Mouse (Mus musculus) left cerebral cortex, postnatal 25 days (tissue): Measurements from ENCODE around the gene Agrn. TPM values are rescaled to one million over a fixed set of nuclear protein-coding genes. Genes with fewer than 3 reads are reported as not detected.

Experiments used
- DNase-seq, 2 experiments: peaks; one replicate each; pipeline ENCODE4 v3.0.0; 2022; ENCODE audit warnings: low spot score in 2 of 2, mixed read lengths in 1 of 2
- intact Hi-C: fragments of 180-260 bp; cut with DNase I; formaldehyde crosslinking; loops from one replicate; pipeline ENCODE4 v1.15.1; 2025
- total RNA-seq, 2 experiments: library from RNA; stranded (reverse); gene quantifications; 2 replicates each; pipeline ENCODE4 v1.2.3; 2021

Agrn gene
- total RNA-seq: 100 to 1,000 TPM; 143 to 149 TPM

- DNase-seq: peak in 1 of 2 experiments; percentile 59
- intact Hi-C loops: no loop called here
Measured at GRCm38 (mm10) chr4:156197131-156197828, at the start of gene Agrn. Gene Agrn (minus strand): TSS chr4:156197488.

- intact Hi-C loops: no loop called here
- no peak for DNase-seq
Measured at GRCm38 (mm10) chr4:156236651-156237447, 39.6 kb upstream of the Agrn start.

GRCm38 (mm10) chr4:156235808-156236533 is 38.7 kb upstream of the Agrn start, which contains the start of gene Noc2l:
Gene Noc2l (plus strand): TSS chr4:156236010.
- peak; percentile 91 to 92 for DNase-seq
- intact Hi-C loops: no loop called here

- no peak for DNase-seq
- intact Hi-C loops: no loop called here
Measured at GRCm38 (mm10) chr4:156235360-156235770, 38.1 kb upstream of the Agrn start.

GRCm38 (mm10) chr4:156234701-156235213 is 37.5 kb upstream of the Agrn start, which contains the start of gene Plekhn1:
Gene Plekhn1 (minus strand): TSS chr4:156234857.
- peak; percentile 75 to 79 for DNase-seq
- intact Hi-C loops: no loop called here

- intact Hi-C loops: no loop called here
Measured at GRCm38 (mm10) chr4:156234021-156234501, 36.8 kb upstream of the Agrn start.

GRCm38 (mm10) chr4:156228393-156229024 is 31.2 kb upstream of the Agrn start:
- intact Hi-C loops: loop anchor here (2.0 kb wide), 1 partner anchor 24 kb away; no protein-coding TSS in a partner anchor

More at GRCm38 (mm10) chr4:156234021-156234501, 36.8 kb upstream of the Agrn start:
- DNase-seq: no peak

GRCm38 (mm10) chr4:156227752-156228392 is 30.6 kb upstream of the Agrn start:
- intact Hi-C loops: loop anchor here (2.0 kb wide), 1 partner anchor 23 kb away; no protein-coding TSS in a partner anchor
- no peak for DNase-seq

More at GRCm38 (mm10) chr4:156228393-156229024, 31.2 kb upstream of the Agrn start:
- DNase-seq: peak in 1 of 2 experiments; percentile 78

GRCm38 (mm10) chr4:156224276-156224675 is 27.0 kb upstream of the Agrn start:
- intact Hi-C loops: no loop called here
- no peak for DNase-seq

- intact Hi-C loops: no loop called here
- DNase-seq: no peak
Measured at GRCm38 (mm10) chr4:156219936-156220335, 22.6 kb upstream of the Agrn start.

GRCm38 (mm10) chr4:156217838-156218237 is 20.6 kb upstream of the Agrn start:
- no peak for DNase-seq
- intact Hi-C loops: no loop called here

GRCm38 (mm10) chr4:156217022-156217669 is 19.9 kb upstream of the Agrn start:
- intact Hi-C loops: no loop called here
- DNase-seq: no peak

GRCm38 (mm10) chr4:156216196-156216595 is 18.9 kb upstream of the Agrn start:
- no peak for DNase-seq
- intact Hi-C loops: no loop called here

- intact Hi-C loops: no loop called here
- no peak for DNase-seq
Measured at GRCm38 (mm10) chr4:156215649-156216048, 18.4 kb upstream of the Agrn start, which contains the start of gene Perm1. Gene Perm1 (plus strand): TSS chr4:156215868.

- intact Hi-C loops: no loop called here
- no peak for DNase-seq
Measured at GRCm38 (mm10) chr4:156213134-156213533, 15.8 kb upstream of the Agrn start.

- DNase-seq: no peak
- intact Hi-C loops: no loop called here
Measured at GRCm38 (mm10) chr4:156209963-156210635, 12.8 kb upstream of the Agrn start.

- intact Hi-C loops: no loop called here
- no peak for DNase-seq
Measured at GRCm38 (mm10) chr4:156208872-156209271, 11.6 kb upstream of the Agrn start.
